Mouse (Mus musculus) MEL (cell line): ENCODE data around the gene Tecta.

Source experiments
- CTCF ChIP-seq, 3 experiments: IDR thresholded peaks in 2 of 3; conservative IDR thresholded peaks in 1 of 3; 2 replicates each; pipeline ENCODE4 v1.5.1; 2011 to 2012; ENCODE audit warnings: low read length in 3 of 3, low read depth in 2 of 3, mild to moderate bottlenecking in 2 of 3, improper control_type of control experiment in 1 of 3, inconsistent platforms in 1 of 3, mixed read lengths in 1 of 3, moderate library complexity in 1 of 3; ENCODE audit not compliant: control insufficient read depth in 1 of 3, insufficient read depth in 1 of 3, poor library complexity in 1 of 3, severe bottlenecking in 1 of 3
- GATA1 ChIP-seq: IDR thresholded peaks from 2 replicates; pipeline ENCODE4 v1.6.1; 2011; ENCODE audit warnings: low read depth, low read length, improper control_type of control experiment
- HCFC1 ChIP-seq: IDR thresholded peaks from 2 replicates; pipeline ENCODE4 v1.6.1; 2012; ENCODE audit warnings: low read depth, mild to moderate bottlenecking, inconsistent platforms, low read length, improper control_type of control experiment, moderate library complexity
- NELFE ChIP-seq: IDR thresholded peaks from 2 replicates; pipeline ENCODE4 v1.6.1; 2011; ENCODE audit warnings: low read depth, low read length, improper control_type of control experiment
- POLR2A ChIP-seq, 2 experiments: IDR thresholded peaks; 2 replicates each; pipeline ENCODE4 v1.6.1; 2011 to 2012; ENCODE audit warnings: low read length in 2 of 2, mild to moderate bottlenecking in 2 of 2, control low read depth in 1 of 2, improper control_type of control experiment in 1 of 2, low read depth in 1 of 2, moderate library complexity in 1 of 2; ENCODE audit not compliant: control insufficient read depth in 1 of 2, insufficient read depth in 1 of 2, poor library complexity in 1 of 2
- TAL1 ChIP-seq: IDR thresholded peaks from 2 replicates; pipeline ENCODE4 v1.6.1; 2012; ENCODE audit warnings: mild to moderate bottlenecking, inconsistent platforms, low read length, moderate library complexity, mixed read lengths
- TCF12 ChIP-seq: IDR thresholded peaks from 2 replicates; pipeline ENCODE4 v1.6.1; 2014; ENCODE audit warnings: low read depth, mild to moderate bottlenecking, inconsistent platforms, low read length, improper control_type of control experiment, moderate library complexity
- ZKSCAN1 ChIP-seq: IDR thresholded peaks from 2 replicates; pipeline ENCODE4 v1.6.1; 2012; ENCODE audit warnings: low read depth, mild to moderate bottlenecking, inconsistent platforms, low read length, improper control_type of control experiment, moderate library complexity

GRCm38 (mm10) chr9:42417352-42417952 lies 17.7 kb upstream of the Tecta start:
- TF ChIP-seq TCF12 (no peak), CTCF (IDR thresholded peaks at IDR 0.05 in 2 of 3, conservative IDR thresholded peaks at IDR 0.05 in 1 of 3; ENCODE audit: control insufficient read depth in 1 of 3, insufficient read depth in 1 of 3, low read depth in 2 of 3, low read length in 3 of 3, poor library complexity in 1 of 3, severe bottlenecking in 1 of 3) (no peak), ZKSCAN1 (no peak), HCFC1 (no peak), GATA1 (no peak), NELFE (no peak), POLR2A (IDR thresholded peaks at IDR 0.05; ENCODE audit: control insufficient read depth in 1 of 2, insufficient read depth in 1 of 2, low read depth in 1 of 2, low read length in 2 of 2, poor library complexity in 1 of 2) (no peak), TAL1 (no peak)
